ENCODE assay signal across 9 mouse cellular contexts in the genomic region with DNA sequence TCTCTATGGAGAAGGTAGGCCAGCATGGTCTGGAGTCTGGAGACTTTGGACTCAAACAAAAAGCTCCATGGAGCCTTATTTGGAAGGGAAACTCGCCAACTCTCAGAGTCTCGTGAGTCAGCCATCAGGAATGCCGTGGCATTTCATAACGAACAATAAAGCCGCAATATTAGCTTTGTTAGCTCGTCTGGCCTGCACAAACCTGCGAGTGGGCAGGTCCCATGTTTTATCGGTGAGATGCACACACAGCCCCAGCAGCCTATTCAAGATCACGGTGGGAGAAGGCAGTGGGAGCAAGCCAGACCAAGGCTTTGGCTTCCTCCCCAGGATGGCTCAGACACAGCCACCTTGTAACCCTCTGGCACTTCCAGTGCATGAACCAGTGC.
DNase-seq lines count a peak whose midpoint lies in the region; ATAC-seq and TF ChIP-seq lines count a peak whose summit lies in the region.
"Had no signal": no experiment of that assay in that cellular context is flagged by ENCODE, and none has a peak within 500 bp of the region (broad histone marks: within the 10 kb centered on the region; RNA-seq: fewer than 3 reads in every experiment).

No protein-coding gene starts in this region.

- no peaks in the 10 kb centered on the region for H3K79me2 ChIP-seq in liver, adult 2 months (ENCODE audit: control insufficient read depth, insufficient read depth, low read length)

- H3K27me3 ChIP-seq in liver, adult 2 months (ENCODE audit: control insufficient read depth, insufficient read depth, low read length) = no peaks in the 10 kb centered on the region
- no peaks in the 10 kb centered on the region for H3K27me3 ChIP-seq in liver, embryonic 11.5 days (replicated peaks; ENCODE audit: control insufficient read depth, insufficient read depth, low read length)
- H3K27me3 ChIP-seq in intestine, postnatal 0 days (replicated peaks; ENCODE audit: control insufficient read depth, insufficient read depth, low read length) = no peaks in the 10 kb centered on the region
- H3K27me3 ChIP-seq in forebrain, embryonic 13.5 days = no peaks in the 10 kb centered on the region

- TF ChIP-seq POLR2A in liver, adult 2 months (IDR thresholded peaks at IDR 0.05; ENCODE audit: extremely low read depth, insufficient read depth, low read length) = no peak
- TF ChIP-seq POLR2A in embryonic fibroblast, embryonic 13.5 days (IDR thresholded peaks at IDR 0.05; ENCODE audit: low read depth, low read length) = peak; percentile 35; the same call in 1 of the 2 replicates

- DNase-seq in liver, adult 2 months (ENCODE audit: extremely low read depth, low read depth, low spot score) = peak; percentile 83
- no peak for DNase-seq in liver, embryonic 11.5 days (ENCODE audit: low spot score)
- DNase-seq in urinary bladder, postnatal 25 days (ENCODE audit: low spot score) = peak; percentile 60
- DNase-seq in neural tube, embryonic 10.5 days (ENCODE audit: extremely low spot score, low spot score) = no peak
- no peak for DNase-seq in B cell, adult 2 months
- DNase-seq: layer of hippocampus, postnatal 36 days had no signal

- no peak overlapping the region for H3K4me2 ChIP-seq in liver, embryonic 11.5 days
- H3K4me2 ChIP-seq in intestine, postnatal 0 days (replicated peaks; ENCODE audit: low read depth) = no peak overlapping the region
- H3K4me2 ChIP-seq in forebrain, embryonic 13.5 days = no peak overlapping the region

- H3K27ac ChIP-seq in liver, adult 2 months (replicated peaks; ENCODE audit: insufficient read depth, low read depth, low read length) = no peak overlapping the region
- no peak overlapping the region for H3K27ac ChIP-seq in liver, embryonic 11.5 days (ENCODE audit: low read depth, low read length)
- H3K27ac ChIP-seq in embryonic fibroblast, embryonic 13.5 days (ENCODE audit: insufficient read depth, low read length) = peak overlapping the region; percentile 69
- peak overlapping the region; percentile 66 for H3K27ac ChIP-seq in intestine, postnatal 0 days (ENCODE audit: low read depth, low read length)
- H3K27ac ChIP-seq in forebrain, embryonic 13.5 days = no peak overlapping the region

- H3K4me3 ChIP-seq in liver, adult 2 months (ENCODE audit: insufficient read depth, low read depth, low read length) = no peak overlapping the region
- H3K4me3 ChIP-seq in liver, embryonic 11.5 days (ENCODE audit: low read depth, low read length) = no peak overlapping the region
- H3K4me3 ChIP-seq in embryonic fibroblast, embryonic 13.5 days (ENCODE audit: insufficient read depth, low read length) = no peak overlapping the region
- H3K4me3 ChIP-seq in intestine, postnatal 0 days (ENCODE audit: low read depth, low read length) = no peak overlapping the region
- H3K4me3 ChIP-seq in forebrain, embryonic 13.5 days = no peak overlapping the region

- ATAC-seq in liver, embryonic 11.5 days (replicated peaks; ENCODE audit: low FRiP score) = no peak
- peak; percentile 32; the same call in 1 of the 2 replicates for ATAC-seq in intestine, postnatal 0 days
- ATAC-seq in forebrain, embryonic 13.5 days = no peak

- peaks cover 10% of the 10 kb centered on the region for H3K4me1 ChIP-seq in liver, adult 2 months (ENCODE audit: control insufficient read depth, insufficient read depth, low read length)
- H3K4me1 ChIP-seq in liver, embryonic 11.5 days (replicated peaks; ENCODE audit: control insufficient read depth, insufficient read depth, low read length) = no peaks in the 10 kb centered on the region
- H3K4me1 ChIP-seq in embryonic fibroblast, embryonic 13.5 days (ENCODE audit: control insufficient read depth, insufficient read depth, low read length) = peaks cover 9% of the 10 kb centered on the region
- H3K4me1 ChIP-seq in intestine, postnatal 0 days (replicated peaks; ENCODE audit: control insufficient read depth, insufficient read depth, low read length) = peaks cover 6% of the 10 kb centered on the region; the same call in 1 of the 2 replicates
- H3K4me1 ChIP-seq in forebrain, embryonic 13.5 days = peaks cover 12% of the 10 kb centered on the region; the same call in 1 of the 2 replicates

- no peaks in the 10 kb centered on the region for H3K36me3 ChIP-seq in liver, adult 2 months (ENCODE audit: control insufficient read depth, insufficient read depth, low read length)
- no peaks in the 10 kb centered on the region for H3K36me3 ChIP-seq in liver, embryonic 11.5 days (ENCODE audit: control insufficient read depth, insufficient read depth, low read length)
- no peaks in the 10 kb centered on the region for H3K36me3 ChIP-seq in intestine, postnatal 0 days (ENCODE audit: control insufficient read depth, insufficient read depth)
- no peaks in the 10 kb centered on the region for H3K36me3 ChIP-seq in forebrain, embryonic 13.5 days (ENCODE audit: poor library complexity, severe bottlenecking)

- no peak for TF ChIP-seq CTCF in liver, adult 2 months (IDR thresholded peaks at IDR 0.05; ENCODE audit: low read depth, low read length)
- TF ChIP-seq CTCF in embryonic fibroblast, embryonic 13.5 days (IDR thresholded peaks at IDR 0.05; ENCODE audit: borderline replicate concordance, insufficient read depth, low read length) = no peak
- TF ChIP-seq CTCF in intestine, postnatal 0 days (IDR thresholded peaks at IDR 0.05; ENCODE audit: low read depth) = no peak

- WGBS in liver, adult 2 months = 19% methylated on average over 9 of the region's 9 CpGs
- 77% methylated on average over 9 of the region's 9 CpGs for WGBS in liver, embryonic 11.5 days
- 13% methylated on average over 9 of the region's 9 CpGs for WGBS in intestine, postnatal 0 days
- WGBS in forebrain, embryonic 13.5 days = 35% methylated on average over 9 of the region's 9 CpGs

- no peak overlapping the region for H3K9ac ChIP-seq in liver, adult 2 months (ENCODE audit: low read depth, low read length)
- H3K9ac ChIP-seq in liver, embryonic 11.5 days (ENCODE audit: low read depth, low read length) = no peak overlapping the region
- H3K9ac ChIP-seq in intestine, postnatal 0 days (ENCODE audit: low read depth, low read length) = no peak overlapping the region
- H3K9ac ChIP-seq in forebrain, embryonic 13.5 days = no peak overlapping the region

- H3K9me3 ChIP-seq in liver, embryonic 11.5 days (ENCODE audit: control insufficient read depth, low read length) = no peaks in the 10 kb centered on the region
- H3K9me3 ChIP-seq in intestine, postnatal 0 days (ENCODE audit: control insufficient read depth) = no peaks in the 10 kb centered on the region
- no peaks in the 10 kb centered on the region for H3K9me3 ChIP-seq in forebrain, embryonic 13.5 days (replicated peaks)

Comparison
In these comparisons a context has a peak if more than half of its experiments do, and no peak if none do; other contexts are left out.
1. DNase-seq: peak in liver, adult 2 months (single experiment) and urinary bladder, postnatal 25 days (single experiment); none in liver, embryonic 11.5 days (single experiment), neural tube, embryonic 10.5 days (single experiment) and B cell, adult 2 months (0 of 2).
2. H3K27ac ChIP-seq: peak in embryonic fibroblast, embryonic 13.5 days (single experiment) and intestine, postnatal 0 days (single experiment); none in liver, adult 2 months (single experiment), liver, embryonic 11.5 days (single experiment) and forebrain, embryonic 13.5 days (single experiment).